Mouse (Mus musculus) neural tube, embryonic 11.5 days (tissue): ENCODE measurements at regions not wholly inside any gene's neighbourhood (a gene's known extent, or its start where the extent isn't known, plus 50 kb on each side); places are given as distances from the start of the nearest gene placed in this dataset.

ENCODE experiments used
- ATAC-seq: fragments of 200-750 bp; cut with Nextera tagmentation; 2 replicates; pipeline ENCODE4 v1.8.0; 2017; ENCODE audit warnings: moderate number of reproducible peaks, mild to moderate bottlenecking, moderate TSS enrichment, moderate library complexity; ENCODE audit not compliant: insufficient read depth, low FRiP score, low TSS enrichment
- DNase-seq: peaks from one replicate; pipeline ENCODE4 v3.0.0-alpha.2; 2015; ENCODE audit warnings: low spot score
- H3K27ac ChIP-seq: fragments of 300-500 bp; sonication (generic); 2 replicates; pipeline ENCODE4 v1.5.1; 2014; ENCODE audit warnings: low read depth, mild to moderate bottlenecking, low read length
- H3K27me3 ChIP-seq: fragments of 300-500 bp; sonication (generic); 2 replicates; pipeline ENCODE4 v1.6.1; 2014; ENCODE audit warnings: mild to moderate bottlenecking, low read length, mixed read lengths; ENCODE audit not compliant: control insufficient read depth, insufficient read depth
- H3K36me3 ChIP-seq: fragments of 300-500 bp; sonication (generic); 2 replicates; pipeline ENCODE4 v1.6.1; 2014; ENCODE audit warnings: mild to moderate bottlenecking, low read length, moderate library complexity, mixed read lengths; ENCODE audit not compliant: control insufficient read depth, insufficient read depth
- H3K4me1 ChIP-seq: fragments of 300-500 bp; sonication (generic); 2 replicates; pipeline ENCODE4 v1.6.1; 2014; ENCODE audit warnings: low read length, mixed read lengths; ENCODE audit not compliant: control insufficient read depth, insufficient read depth
- H3K4me2 ChIP-seq: fragments of 300-500 bp; sonication (generic); 2 replicates; pipeline ENCODE4 v1.6.1; 2014; ENCODE audit warnings: low read depth, mild to moderate bottlenecking, moderate library complexity
- H3K4me3 ChIP-seq: fragments of 300-500 bp; sonication (generic); 2 replicates; pipeline ENCODE4 v1.5.1; 2014; ENCODE audit warnings: low read depth, low read length
- H3K9ac ChIP-seq: fragments of 300-500 bp; sonication (generic); 2 replicates; pipeline ENCODE4 v1.6.1; 2014; ENCODE audit warnings: mild to moderate bottlenecking, low read length
- H3K9me3 ChIP-seq: fragments of 300-500 bp; sonication (generic); 2 replicates; pipeline ENCODE4 v1.6.1; 2016; ENCODE audit warnings: low read length; ENCODE audit not compliant: control insufficient read depth
- WGBS: fragments of 180-500 bp; shearing (Covaris S2); extraction: QIAGEN DNeasy Blood & Tissue Kit; methylation state at CpG from one replicate; pipeline ENCODE4 v1.1.7; 2014; 5-methylcytosine and 5-hydroxymethylcytosine counted together

GRCm38 (mm10) chr5:82472146-82472545, 882.8 kb downstream of the Tecrl start:
- H3K36me3 ChIP-seq = no peaks in the 10 kb centered on the region
- H3K9ac ChIP-seq = no peak overlapping the region
- no peak overlapping the region for H3K4me2 ChIP-seq
- WGBS = 82% methylated on average over 2 of the region's 2 CpGs
- ATAC-seq = no peak
- H3K4me1 ChIP-seq = no peaks in the 10 kb centered on the region
- no peak for DNase-seq
- no peak overlapping the region for H3K27ac ChIP-seq
- no peaks in the 10 kb centered on the region for H3K9me3 ChIP-seq
- no peaks in the 10 kb centered on the region for H3K27me3 ChIP-seq
- H3K4me3 ChIP-seq = no peak overlapping the region

- H3K36me3 ChIP-seq = no peaks in the 10 kb centered on the region
- 94% methylated on average over 2 of the region's 2 CpGs for WGBS
- H3K4me3 ChIP-seq = no peak overlapping the region
- H3K27ac ChIP-seq = no peak overlapping the region
- ATAC-seq (no peak), DNase-seq (no peak)
- H3K4me2 ChIP-seq = no peak overlapping the region
- no peaks in the 10 kb centered on the region for H3K27me3 ChIP-seq
- H3K9me3 ChIP-seq = no peaks in the 10 kb centered on the region
- no peak overlapping the region for H3K9ac ChIP-seq
- H3K4me1 ChIP-seq = no peaks in the 10 kb centered on the region
Observed at GRCm38 (mm10) chr5:82464272-82464671, 890.7 kb downstream of the Tecrl start.

GRCm38 (mm10) chr5:82441288-82441687, 913.7 kb downstream of the Tecrl start:
- H3K4me1 ChIP-seq = no peaks in the 10 kb centered on the region
- H3K9ac ChIP-seq = no peak overlapping the region
- H3K27me3 ChIP-seq = no peaks in the 10 kb centered on the region
- no peak for ATAC-seq
- no peak overlapping the region for H3K4me3 ChIP-seq
- H3K27ac ChIP-seq = no peak overlapping the region
- H3K9me3 ChIP-seq = no peaks in the 10 kb centered on the region
- no peak overlapping the region for H3K4me2 ChIP-seq
- WGBS = 84% methylated on average over 4 of the region's 4 CpGs
- no peak for DNase-seq
- H3K36me3 ChIP-seq = no peaks in the 10 kb centered on the region

DNA sequence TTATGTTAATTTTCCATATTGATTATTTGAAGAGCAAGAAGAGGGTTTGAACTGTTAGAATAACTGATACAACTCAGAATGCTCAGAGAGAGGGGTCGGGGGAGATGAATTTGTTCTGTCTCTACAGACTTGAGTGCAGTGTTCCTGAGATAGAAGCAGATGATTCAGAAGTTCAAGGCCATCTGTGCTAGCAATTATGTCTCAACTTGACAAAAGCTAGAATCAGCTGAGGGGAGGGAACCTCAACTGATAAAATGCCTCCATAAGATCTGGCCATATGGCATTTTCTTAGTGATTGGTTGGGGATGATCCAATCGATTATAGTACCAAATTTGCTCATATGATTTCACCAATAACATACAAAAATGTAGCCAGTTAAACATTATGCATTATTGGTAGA, 914.9 kb downstream of the Tecrl start:
- H3K9ac ChIP-seq = no peak overlapping the region
- no peaks in the 10 kb centered on the region for H3K36me3 ChIP-seq
- no peak for DNase-seq
- no peak overlapping the region for H3K4me2 ChIP-seq
- no peaks in the 10 kb centered on the region for H3K27me3 ChIP-seq
- no peak for ATAC-seq
- H3K27ac ChIP-seq = no peak overlapping the region
- no peaks in the 10 kb centered on the region for H3K9me3 ChIP-seq
- no peak overlapping the region for H3K4me3 ChIP-seq
- no peaks in the 10 kb centered on the region for H3K4me1 ChIP-seq
- 80% methylated on average over 2 of the region's 2 CpGs for WGBS

GRCm38 (mm10) chr5:82420396-82420795, 934.6 kb downstream of the Tecrl start:
- no peak for DNase-seq
- H3K9ac ChIP-seq = no peak overlapping the region
- no peaks in the 10 kb centered on the region for H3K4me1 ChIP-seq
- no peaks in the 10 kb centered on the region for H3K9me3 ChIP-seq
- no peak for ATAC-seq
- H3K27ac ChIP-seq = no peak overlapping the region
- no peaks in the 10 kb centered on the region for H3K36me3 ChIP-seq
- no peak overlapping the region for H3K4me2 ChIP-seq
- no peaks in the 10 kb centered on the region for H3K27me3 ChIP-seq
- H3K4me3 ChIP-seq = no peak overlapping the region

DNA sequence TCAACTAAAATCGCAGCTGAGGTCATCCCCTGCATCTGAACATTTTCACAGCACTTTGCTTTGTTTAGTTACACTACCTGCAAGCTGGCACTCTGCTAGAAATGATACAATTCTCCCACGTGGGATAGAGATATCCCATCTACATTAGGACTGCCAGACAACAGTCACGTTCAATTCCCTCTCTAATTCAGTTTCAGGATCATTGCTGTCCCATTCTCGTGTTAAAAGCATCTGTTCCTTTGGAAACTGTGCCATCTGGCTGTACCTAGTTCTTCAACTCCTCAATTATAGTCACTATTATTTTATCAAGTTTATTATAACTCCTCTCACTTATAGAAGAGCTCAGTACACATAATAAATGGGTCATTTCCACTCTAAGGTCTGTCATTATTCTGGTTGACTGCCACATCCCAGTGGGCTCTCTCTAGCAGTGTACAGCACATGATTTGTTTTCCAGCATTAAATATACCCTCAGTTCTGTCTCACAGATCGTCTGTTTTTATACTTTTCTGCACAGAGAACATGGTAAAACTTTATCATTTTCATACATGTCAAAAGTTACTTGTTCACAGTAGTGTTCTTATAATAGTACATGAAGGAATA, 958.3 kb downstream of the Tecrl start:
- H3K27ac ChIP-seq = no peak overlapping the region
- H3K36me3 ChIP-seq = no peaks in the 10 kb centered on the region
- ATAC-seq = no peak
- H3K4me3 ChIP-seq = no peak overlapping the region
- no peak overlapping the region for H3K9ac ChIP-seq
- no peaks in the 10 kb centered on the region for H3K9me3 ChIP-seq
- no peaks in the 10 kb centered on the region for H3K4me1 ChIP-seq
- DNase-seq = no peak
- H3K27me3 ChIP-seq = no peaks in the 10 kb centered on the region
- H3K4me2 ChIP-seq = no peak overlapping the region
- WGBS = 74% methylated on average over 5 of the region's 5 CpGs

DNA sequence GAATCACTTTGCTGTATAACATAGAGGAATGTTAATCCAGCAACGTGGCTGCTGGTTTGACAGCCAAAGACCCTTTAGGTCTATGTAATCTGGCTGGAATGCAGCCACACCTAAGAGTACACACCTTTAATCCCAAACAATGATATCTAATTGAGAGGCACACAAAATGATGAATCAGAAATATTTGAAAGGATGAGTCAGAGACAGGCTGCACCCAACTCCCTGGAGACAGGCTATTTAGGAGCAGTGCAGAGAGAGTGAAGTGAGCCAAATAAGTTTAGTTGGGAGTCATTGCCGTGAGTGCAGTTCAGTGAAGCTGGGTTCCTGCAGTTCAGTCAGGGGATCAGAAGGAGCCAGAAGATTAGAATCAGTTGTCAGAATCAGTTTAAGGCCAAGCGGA, 993.4 kb downstream of the Tecrl start:
- H3K9ac ChIP-seq = no peak overlapping the region
- no peak for ATAC-seq
- H3K36me3 ChIP-seq = no peaks in the 10 kb centered on the region
- no peak overlapping the region for H3K4me3 ChIP-seq
- no peaks in the 10 kb centered on the region for H3K27me3 ChIP-seq
- H3K4me2 ChIP-seq = no peak overlapping the region
- no peak overlapping the region for H3K27ac ChIP-seq
- WGBS = 82% methylated on average over 3 of the region's 3 CpGs
- H3K9me3 ChIP-seq = no peaks in the 10 kb centered on the region
- no peak for DNase-seq
- H3K4me1 ChIP-seq = no peaks in the 10 kb centered on the region

- 87% methylated on average over 5 of the region's 5 CpGs for WGBS
Observed at GRCm38 (mm10) chr5:82356336-82356735, 998.7 kb downstream of the Tecrl start.

DNA sequence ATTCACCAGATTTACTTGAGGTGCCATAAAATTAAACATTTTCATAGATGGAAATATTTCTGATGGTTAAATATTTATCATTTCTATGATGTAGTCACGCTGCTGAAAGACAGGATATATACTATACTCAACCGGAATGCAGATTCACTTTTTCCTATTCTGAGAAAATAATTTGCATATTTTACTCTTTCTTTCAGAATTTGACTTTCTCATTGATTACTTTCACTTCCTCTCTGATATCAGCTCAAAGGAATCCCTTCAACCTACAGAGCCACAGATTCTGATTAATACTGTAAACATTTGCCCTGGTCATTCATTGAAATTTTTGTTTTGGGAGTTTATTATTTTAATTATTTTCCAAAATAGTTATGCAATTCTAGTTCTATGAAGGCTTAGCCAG, 1003.9 kb downstream of the Tecrl start:
- no peaks in the 10 kb centered on the region for H3K36me3 ChIP-seq
- H3K9ac ChIP-seq = no peak overlapping the region
- ATAC-seq (no peak), DNase-seq (no peak)
- no peaks in the 10 kb centered on the region for H3K4me1 ChIP-seq
- H3K4me3 ChIP-seq = no peak overlapping the region
- H3K27me3 ChIP-seq = no peaks in the 10 kb centered on the region
- H3K9me3 ChIP-seq = no peaks in the 10 kb centered on the region
- H3K4me2 ChIP-seq = no peak overlapping the region
- 92% methylated on average over 2 of the region's 2 CpGs for WGBS
- H3K27ac ChIP-seq = no peak overlapping the region

More at GRCm38 (mm10) chr5:82356336-82356735, 998.7 kb downstream of the Tecrl start:
- DNase-seq (no peak), ATAC-seq (no peak)
- no peak overlapping the region for H3K4me2 ChIP-seq
- H3K36me3 ChIP-seq = no peaks in the 10 kb centered on the region
- no peak overlapping the region for H3K9ac ChIP-seq
- H3K4me3 ChIP-seq = no peak overlapping the region
- no peak overlapping the region for H3K27ac ChIP-seq
- H3K27me3 ChIP-seq = no peaks in the 10 kb centered on the region
- no peaks in the 10 kb centered on the region for H3K9me3 ChIP-seq
- H3K4me1 ChIP-seq = no peaks in the 10 kb centered on the region
